Mouse (Mus musculus) thymus, adult 2 months (tissue): Measurements from ENCODE around the gene Mageb2. TPM values are rescaled to one million over a fixed set of nuclear protein-coding genes. Genes with fewer than 3 reads are reported as not detected.
"Not testable (repeated sequence)": the region's sequence is repeated elsewhere in the genome, so short reads cannot be mapped to it uniquely, and the experiment has no call there.

Source experiments
- DNase-seq: peaks from one replicate; pipeline ENCODE4 v3.0.0; 2021
- H3K27ac ChIP-seq: fragments of 200-500 bp; 2 replicates; pipeline ENCODE4 v1.5.1; 2012; ENCODE audit warnings: low read length, control low read depth; ENCODE audit not compliant: control insufficient read depth, insufficient read depth
- H3K27me3 ChIP-seq: fragments of 200-500 bp; 2 replicates; pipeline ENCODE4 v1.6.1; 2012; ENCODE audit warnings: mild to moderate bottlenecking, low read length, moderate library complexity, mixed read lengths; ENCODE audit not compliant: control insufficient read depth, insufficient read depth
- H3K36me3 ChIP-seq: fragments of 200-500 bp; 2 replicates; pipeline ENCODE4 v1.6.1; 2012; ENCODE audit warnings: mild to moderate bottlenecking, low read length, moderate library complexity; ENCODE audit not compliant: control insufficient read depth, insufficient read depth
- H3K4me1 ChIP-seq: fragments of 200-500 bp; replicated peaks from 2 replicates; pipeline ENCODE4 v1.6.1; 2012; ENCODE audit warnings: low read length; ENCODE audit not compliant: control insufficient read depth, insufficient read depth
- H3K4me3 ChIP-seq: fragments of 200-500 bp; 2 replicates; pipeline ENCODE4 v1.5.1; 2012; ENCODE audit warnings: mild to moderate bottlenecking, low read length, control low read depth, moderate library complexity; ENCODE audit not compliant: control insufficient read depth, insufficient read depth
- WGBS: fragments of 180-500 bp; shearing (Covaris S2); methylation state at CpG from one replicate; pipeline ENCODE4 v1.1.7; 2018; 5-methylcytosine and 5-hydroxymethylcytosine counted together
- polyA plus RNA-seq: library from polyadenylated mRNA; depleted of rRNA; stranded (reverse); fragments of >200 nt; gene quantifications from 2 replicates; pipeline ENCODE4 v1.2.3, GENCODE M21; 2012; rRNA removed

The Mageb2 gene
- not detected in 2 replicates for polyA plus RNA-seq

DNA sequence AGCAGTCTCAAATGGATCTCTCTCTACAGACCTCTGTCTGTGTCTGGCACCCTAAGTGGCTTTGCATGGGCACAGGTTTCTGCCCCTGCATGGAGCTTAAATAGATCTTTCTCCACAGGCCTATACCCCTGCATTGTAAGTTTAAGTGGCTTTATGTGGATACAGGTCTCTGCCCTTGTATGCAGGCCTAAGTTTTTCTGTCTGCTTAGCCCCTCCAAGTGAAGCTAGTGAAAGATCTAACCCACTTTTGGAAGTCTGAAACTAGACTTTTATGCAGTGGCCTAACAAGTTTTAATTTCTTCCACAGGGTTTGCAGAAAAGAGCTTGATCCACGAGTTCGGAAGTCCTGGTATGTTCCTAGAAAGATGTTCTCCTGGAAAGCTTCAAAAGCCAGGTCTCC is at the start of gene Mageb2:
Mageb2 (plus strand) TSS at position 301 of the 400 bp plus-strand sequence.
- not testable (repeated sequence) for H3K27ac ChIP-seq, H3K4me3 ChIP-seq, H3K27me3 ChIP-seq, DNase-seq, H3K36me3 ChIP-seq, H3K4me1 ChIP-seq
- WGBS: 88% methylated on average over 2 of the region's 2 CpGs

DNA sequence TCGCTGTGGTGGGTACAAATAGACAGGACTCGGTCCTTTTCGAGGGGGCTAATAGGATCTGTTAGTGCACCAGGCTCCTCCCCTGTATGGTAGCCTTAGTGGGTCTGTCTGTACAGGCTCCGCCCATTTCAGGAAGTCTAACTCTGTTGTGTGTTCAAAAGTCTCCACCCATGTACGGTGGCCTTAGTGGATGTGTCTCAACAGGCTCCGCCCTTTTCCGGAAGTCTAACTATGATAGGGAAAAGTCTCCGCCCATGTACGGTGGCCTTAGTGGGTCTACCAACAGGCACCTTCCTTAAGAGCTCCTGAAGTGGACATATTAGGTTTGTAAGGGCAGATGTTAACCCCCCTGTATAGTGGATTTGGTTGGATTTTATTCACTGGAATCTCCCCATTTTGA is 18.2 kb upstream of the Mageb2 start:
- H3K4me1 ChIP-seq, H3K4me3 ChIP-seq, DNase-seq, H3K27ac ChIP-seq, H3K27me3 ChIP-seq, H3K36me3 ChIP-seq: not testable (repeated sequence)
- 97% methylated on average over 9 of the region's 9 CpGs for WGBS

Other genes with a start within 250 kb of the Mageb2 start
- not detected in 2 replicates for gene Gm5072, start 60.8 kb downstream of the Mageb2 start, polyA plus RNA-seq
- not detected in 2 replicates for gene Gm8914, start 148.4 kb downstream of the Mageb2 start, polyA plus RNA-seq
- gene 1700084M14Rik, start 244.2 kb downstream of the Mageb2 start, polyA plus RNA-seq: not detected in 2 replicates